Mouse (Mus musculus): ENCODE results near the gene Gm6902. TPM values are rescaled to one million over a fixed set of nuclear protein-coding genes. Genes with fewer than 3 reads are reported as not detected.

Gm6902 gene
- not detected for polyA plus RNA-seq (2017; shearing (Covaris generic))

GRCm38 (mm10) chr7:23278800-23279199 is at the start of gene Gm6902:
TSS of gene Gm6902 (minus strand) at chr7:23278900.

DNA sequence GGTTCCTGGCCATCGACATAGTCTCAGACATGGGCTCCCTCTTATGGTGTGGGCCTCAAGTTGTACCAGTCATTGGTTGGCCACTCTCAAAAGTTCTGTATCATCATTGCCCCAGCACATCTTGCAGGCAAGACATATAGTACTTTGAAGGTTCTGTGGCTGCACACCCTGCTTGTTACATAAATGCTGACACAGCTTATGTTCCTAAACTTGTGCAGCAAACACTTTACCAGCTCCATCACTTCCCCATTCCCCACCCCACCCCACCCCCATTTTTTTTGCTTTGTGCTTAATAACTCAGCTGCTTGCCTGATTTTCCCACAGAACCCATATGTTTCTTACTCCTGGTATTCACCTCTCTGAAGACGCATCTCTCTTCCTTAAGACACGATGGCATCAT is 22.2 kb upstream of the Gm6902 start, which contains the start of gene Nlrp4e:
Gene Nlrp4e, plus strand, starts transcription at position 301 of the 400 bp plus-strand sequence.

GRCm38 (mm10) chr7:23251582-23251981 is 27.1 kb downstream of the Gm6902 start, which contains the start of gene Vmn1r166:
TSS of gene Vmn1r166 (minus strand) at chr7:23251682.

Other genes starting within 250 kb of the Gm6902 start
- not detected for gene Vmn1r163, start 223.4 kb downstream of the Gm6902 start, polyA plus RNA-seq (2017; shearing (Covaris generic))
- not detected for gene Gm8720, start 211.4 kb downstream of the Gm6902 start, polyA plus RNA-seq (2017; shearing (Covaris generic))
- gene Gm10662, start 134.4 kb downstream of the Gm6902 start, polyA plus RNA-seq (2017; shearing (Covaris generic)), result not detected
- not detected for gene Vmn1r165, start 61.6 kb downstream of the Gm6902 start, polyA plus RNA-seq (2017; shearing (Covaris generic))
- gene Vmn1r166, start 27.2 kb downstream of the Gm6902 start, polyA plus RNA-seq (2017; shearing (Covaris generic)), result not detected
- not detected for gene Nlrp4e, start 22.3 kb upstream of the Gm6902 start, polyA plus RNA-seq (2017; shearing (Covaris generic))
- not detected for gene Nlrp5, start 107.0 kb upstream of the Gm6902 start, polyA plus RNA-seq (2017; shearing (Covaris generic))
- gene Vmn1r167, start 228.3 kb upstream of the Gm6902 start, polyA plus RNA-seq (2017; shearing (Covaris generic)), result not detected